Mouse (Mus musculus) bone marrow macrophage, adult 2 months (primary cell): ENCODE results near the gene Ssh1.

Experiments
- CTCF ChIP-seq: IDR thresholded peaks from 2 replicates; pipeline ENCODE4 v1.5.1; 2012; ENCODE audit warnings: low read depth, mild to moderate bottlenecking, low read length, moderate library complexity
- POLR2A ChIP-seq: IDR thresholded peaks from 2 replicates; pipeline ENCODE4 v1.6.1; 2012; ENCODE audit warnings: mild to moderate bottlenecking, low read depth, low read length, borderline replicate concordance

- no peak for TF ChIP-seq CTCF
- TF ChIP-seq POLR2A = no peak
These were observed 30.7 kb upstream of the Ssh1 start for GRCm38 (mm10) chr5:114024390-114024789.
